Mouse (Mus musculus) cerebral cortex, adult 2 months (tissue): ENCODE results near the gene Ndufv3.

Experiments used
- WGBS: fragments of 180-500 bp; shearing (Covaris S2); methylation state at CpG from one replicate; pipeline ENCODE4 v1.1.7; 2018; 5-methylcytosine and 5-hydroxymethylcytosine counted together

The Ndufv3 gene

DNA sequence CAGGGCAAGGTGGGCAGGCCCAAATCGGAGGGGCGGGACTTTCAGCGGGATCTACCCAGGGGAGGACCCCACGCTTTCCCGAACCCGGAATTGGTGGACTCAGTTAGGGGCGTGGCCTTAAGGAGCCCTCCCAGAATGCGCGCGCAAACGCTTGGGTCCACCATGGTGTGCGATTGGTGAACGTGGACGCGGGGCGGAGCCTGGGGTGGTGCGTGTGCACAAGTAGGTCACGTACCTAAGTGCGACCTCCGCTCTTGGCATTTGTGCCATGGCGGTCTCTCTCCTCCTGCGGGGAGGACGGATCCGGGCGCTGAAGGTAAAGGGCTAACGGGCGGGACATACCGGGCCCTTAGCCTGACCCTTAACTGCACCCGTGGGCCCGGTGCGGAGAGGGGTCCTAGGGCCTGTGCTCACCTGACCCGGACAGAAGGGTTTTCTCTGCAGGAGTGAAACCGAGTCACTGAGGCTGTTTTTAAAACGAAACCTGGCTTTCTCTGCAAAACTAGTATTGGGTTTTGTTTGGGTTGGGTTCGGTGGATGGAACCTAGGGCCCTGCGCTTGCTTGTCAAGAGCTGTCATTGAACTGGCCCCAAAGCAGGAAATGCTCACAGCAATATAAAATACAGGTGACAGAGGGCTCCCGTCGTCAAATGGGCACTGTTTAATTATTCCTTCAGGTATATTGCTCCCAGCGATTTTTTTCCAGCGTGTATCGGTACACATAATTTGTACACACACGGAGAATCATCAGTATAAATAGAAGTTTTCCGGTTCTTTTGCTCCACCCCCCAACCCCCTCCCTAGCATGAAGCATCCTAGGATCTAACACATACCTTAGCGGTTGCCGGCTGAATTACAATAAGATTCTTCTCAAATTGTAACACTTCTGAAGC, at the start of gene Ndufv3, which contains the start of gene Wdr4:
Gene Ndufv3, plus strand, starts transcription at position 170 of the 893 bp plus-strand sequence.
Gene Wdr4, minus strand, starts transcription at position 35 of the 893 bp plus-strand sequence.
- under 1% methylated on average over 45 of the region's 45 CpGs for WGBS

DNA sequence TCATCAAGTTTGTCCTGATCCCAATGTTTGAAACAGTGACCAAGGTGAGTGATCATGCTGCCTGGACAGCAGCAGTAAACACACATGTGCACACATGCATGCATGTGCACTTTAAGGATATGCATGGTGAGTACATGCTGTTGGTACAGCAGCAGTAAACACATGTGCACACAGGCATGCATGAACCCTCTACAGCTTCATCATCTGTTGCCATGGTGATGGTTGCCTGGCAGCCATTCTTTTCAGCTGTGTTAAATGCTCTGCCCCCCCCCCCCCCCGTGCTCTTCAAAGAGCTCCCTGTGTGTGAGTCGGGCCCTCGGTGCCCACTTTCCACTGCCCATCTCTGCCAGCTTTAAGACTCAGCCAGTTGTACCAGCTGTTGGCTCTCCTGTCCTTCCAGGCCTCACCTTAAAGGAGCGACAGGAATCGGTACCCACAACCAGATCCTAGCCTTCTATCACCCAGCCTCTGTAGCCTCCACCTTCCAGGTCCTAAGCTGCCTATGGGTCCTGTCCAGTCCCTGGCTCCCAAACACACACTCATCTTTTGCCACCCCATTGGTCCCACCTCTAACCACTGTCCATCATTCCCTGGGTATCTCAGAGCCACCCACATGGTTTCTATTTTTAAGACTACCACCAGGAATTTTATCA, 49.0 kb upstream of the Ndufv3 start:
- WGBS: 37% methylated on average over 5 of the region's 5 CpGs

DNA sequence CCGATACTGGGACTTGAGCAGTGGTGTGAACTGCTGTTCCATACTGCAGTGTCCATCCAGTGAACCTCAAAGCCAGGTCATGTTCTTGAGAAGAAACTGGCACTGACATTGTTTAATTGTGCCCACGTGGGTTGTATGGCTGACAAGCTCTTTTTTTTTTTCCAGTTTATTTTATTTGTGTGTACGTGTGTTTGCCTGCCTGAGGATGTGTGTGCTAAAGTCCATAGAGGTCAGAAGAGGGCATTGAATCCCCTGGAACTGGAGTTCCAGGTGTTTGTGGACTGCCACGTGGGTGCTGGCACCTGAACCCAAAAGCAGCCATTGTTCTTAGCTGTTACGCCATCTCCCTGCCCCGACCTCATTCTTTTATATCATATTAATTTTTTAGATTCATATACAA, 45.5 kb upstream of the Ndufv3 start:
- WGBS: 84% methylated on average over 6 of the region's 6 CpGs

DNA sequence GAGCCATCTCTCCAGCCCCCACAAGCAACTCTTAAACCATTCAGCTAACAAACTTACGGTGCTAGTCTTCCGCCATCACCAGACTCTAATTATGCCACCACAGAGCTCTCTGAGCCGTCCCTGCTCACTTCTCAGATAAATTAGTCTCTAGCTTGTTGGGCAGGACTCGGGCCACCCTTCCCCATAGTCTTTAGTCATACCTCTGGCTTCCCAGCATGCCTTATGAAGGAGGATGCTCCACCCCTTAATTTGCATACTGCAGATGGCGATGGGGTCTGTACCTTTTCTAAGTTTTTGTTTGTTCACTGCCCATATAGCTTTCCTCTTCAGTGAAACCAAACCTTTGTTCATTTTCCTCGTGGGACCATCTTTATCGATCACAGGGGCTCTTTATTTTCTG, 41.3 kb upstream of the Ndufv3 start:
- 80% methylated on average over 7 of the region's 7 CpGs for WGBS

DNA sequence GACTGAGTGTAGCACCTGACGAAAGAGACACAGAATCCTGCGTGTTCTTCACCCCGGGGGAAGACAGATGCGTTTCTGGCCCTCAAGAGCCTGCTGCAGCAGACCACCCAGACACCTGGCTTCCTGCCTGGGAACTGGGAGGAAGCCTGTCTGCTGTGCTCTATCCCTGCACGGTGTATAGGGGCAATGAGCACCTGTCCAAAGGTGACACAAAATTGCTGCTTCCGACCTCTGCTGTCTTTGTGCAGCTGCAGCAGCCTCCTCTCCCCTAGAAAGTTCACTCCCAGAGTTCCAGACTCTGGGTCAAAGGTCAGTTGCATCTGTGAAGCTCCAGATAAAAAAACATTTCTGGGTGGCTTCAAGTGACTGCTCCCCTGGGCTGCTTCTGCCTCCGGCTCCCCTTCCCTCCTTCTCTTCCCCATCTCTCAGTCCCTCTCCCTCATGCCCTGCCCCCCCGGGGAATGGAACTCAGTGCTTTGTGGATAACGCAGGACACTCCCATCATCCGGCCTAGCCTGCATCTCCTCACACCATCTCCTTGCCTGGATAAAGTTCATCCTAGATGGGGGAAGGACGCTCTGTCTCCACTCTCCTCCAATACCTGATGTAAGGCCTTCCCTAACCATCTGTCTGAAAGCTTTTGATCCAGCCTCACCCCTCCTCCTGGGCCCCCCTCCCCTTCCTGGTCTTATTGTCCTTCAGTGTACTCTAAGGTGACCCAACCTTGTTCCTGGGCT, 40.6 kb upstream of the Ndufv3 start:
- 76% methylated on average over 11 of the region's 11 CpGs for WGBS

GRCm38 (mm10) chr17:31486616-31487198, 33.2 kb upstream of the Ndufv3 start:
- 62% methylated on average over 10 of the region's 10 CpGs for WGBS

DNA sequence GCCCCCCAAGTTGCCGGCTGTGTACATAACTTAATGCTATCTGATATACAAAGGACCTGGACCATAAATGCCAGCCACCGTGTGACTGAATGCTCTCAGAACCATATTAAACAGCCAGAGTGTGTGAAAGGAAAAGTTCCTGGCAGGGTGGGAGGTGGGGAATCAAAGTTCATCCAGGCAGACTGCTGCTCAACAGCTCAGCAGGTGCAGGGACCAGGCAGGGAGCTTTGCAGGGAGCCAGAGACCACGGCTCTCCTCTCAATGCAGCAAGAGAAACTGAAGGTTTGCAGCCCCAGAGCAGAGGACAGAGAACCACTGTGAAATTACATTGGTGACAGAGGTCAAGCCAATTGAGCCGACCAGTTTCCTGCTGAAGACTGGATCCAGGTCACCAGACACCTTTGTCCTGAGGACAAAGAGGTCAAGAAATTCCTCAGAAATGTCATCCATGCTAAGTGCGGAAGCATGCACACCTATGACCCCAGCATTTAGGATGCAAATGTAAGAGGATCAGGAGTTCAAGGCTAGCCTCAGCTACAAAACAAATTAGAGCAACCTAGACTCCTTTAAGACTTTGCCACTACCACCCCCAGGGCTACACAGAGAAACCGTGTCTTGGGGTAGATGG, 32.4 kb upstream of the Ndufv3 start:
- WGBS: 66% methylated on average over 6 of the region's 6 CpGs

DNA sequence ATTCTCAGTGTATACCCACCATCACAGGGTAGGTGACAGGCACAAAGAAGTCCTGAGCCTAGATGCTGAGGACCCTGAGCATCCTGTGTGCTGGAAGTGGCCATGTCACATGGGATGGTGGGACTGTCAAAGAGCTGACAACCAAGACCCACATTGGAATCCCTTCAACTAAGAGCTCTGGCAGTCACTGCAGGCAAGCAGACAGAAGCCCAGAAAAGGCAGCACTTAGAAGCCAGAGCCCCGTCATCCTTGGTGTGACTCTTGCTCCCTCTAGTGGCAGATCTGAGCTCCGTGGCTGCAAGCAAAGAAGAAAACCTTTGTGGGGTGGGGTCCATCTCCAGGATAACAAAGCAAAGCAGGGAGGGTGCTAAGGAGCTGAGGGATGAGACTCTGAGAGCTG, 27.5 kb upstream of the Ndufv3 start:
- 0% methylated on average over 2 of the region's 2 CpGs for WGBS

GRCm38 (mm10) chr17:31494989-31495388, 24.9 kb upstream of the Ndufv3 start:
- 100% methylated on average over 1 of the region's 1 CpGs for WGBS

- WGBS: 87% methylated on average over 6 of the region's 6 CpGs
Measured at GRCm38 (mm10) chr17:31497726-31498125, 22.2 kb upstream of the Ndufv3 start.

- WGBS: 96% methylated on average over 12 of the region's 12 CpGs
Measured at GRCm38 (mm10) chr17:31499725-31500124, 20.2 kb upstream of the Ndufv3 start.

GRCm38 (mm10) chr17:31500416-31500815, 19.5 kb upstream of the Ndufv3 start:
- WGBS: 93% methylated on average over 8 of the region's 8 CpGs

DNA sequence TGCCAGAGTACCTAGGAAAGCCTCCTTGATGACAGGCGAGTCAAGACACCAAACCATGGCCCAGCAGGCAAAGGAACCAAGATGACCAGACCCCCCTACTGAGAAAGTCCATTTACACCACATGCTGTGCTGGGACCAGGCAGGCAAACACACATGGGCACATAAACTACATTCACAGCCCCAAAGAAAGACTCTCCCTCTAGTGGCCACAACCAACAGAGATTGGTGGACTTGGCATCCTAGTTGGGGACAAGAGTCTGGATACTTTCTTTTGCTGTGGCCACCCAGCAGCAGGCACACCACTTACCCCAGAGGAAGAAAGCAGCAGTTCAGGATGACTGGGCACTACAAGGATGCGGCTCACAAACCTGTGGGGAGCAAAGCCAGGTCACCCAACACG, 19.0 kb upstream of the Ndufv3 start:
- 87% methylated on average over 3 of the region's 3 CpGs for WGBS

DNA sequence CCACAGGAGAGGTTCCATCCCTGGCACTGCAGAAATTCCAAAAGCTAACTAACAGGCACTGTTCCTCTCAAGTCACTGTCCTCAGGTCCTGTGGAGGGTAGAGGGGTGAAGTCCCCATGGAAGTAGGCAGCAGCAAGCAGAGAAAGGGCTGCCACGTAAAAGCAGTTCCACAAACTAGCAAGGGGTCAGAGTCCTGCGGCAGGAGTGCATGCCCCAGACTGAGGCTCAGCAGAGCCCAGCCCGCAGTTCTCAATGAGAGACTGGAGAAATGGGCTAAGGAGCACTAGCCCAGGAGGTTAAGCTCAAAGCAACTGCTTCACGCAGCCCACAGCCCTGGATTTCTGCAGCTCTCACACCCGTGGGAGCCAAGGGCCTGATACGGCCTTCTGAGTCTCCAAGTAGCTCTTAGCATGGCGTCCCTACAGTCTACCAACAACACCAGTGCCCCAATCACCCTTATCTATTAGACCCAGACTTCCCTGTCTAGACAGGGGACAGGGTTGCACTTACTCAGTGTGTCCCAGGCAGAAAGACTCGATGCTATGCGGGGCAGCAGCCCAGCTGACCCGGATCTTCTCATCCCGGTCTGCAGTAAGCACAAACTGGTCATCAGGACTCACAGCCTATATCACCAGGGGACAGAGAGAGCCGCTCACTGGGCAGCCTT, 17.5 kb upstream of the Ndufv3 start:
- WGBS: 95% methylated on average over 12 of the region's 12 CpGs

DNA sequence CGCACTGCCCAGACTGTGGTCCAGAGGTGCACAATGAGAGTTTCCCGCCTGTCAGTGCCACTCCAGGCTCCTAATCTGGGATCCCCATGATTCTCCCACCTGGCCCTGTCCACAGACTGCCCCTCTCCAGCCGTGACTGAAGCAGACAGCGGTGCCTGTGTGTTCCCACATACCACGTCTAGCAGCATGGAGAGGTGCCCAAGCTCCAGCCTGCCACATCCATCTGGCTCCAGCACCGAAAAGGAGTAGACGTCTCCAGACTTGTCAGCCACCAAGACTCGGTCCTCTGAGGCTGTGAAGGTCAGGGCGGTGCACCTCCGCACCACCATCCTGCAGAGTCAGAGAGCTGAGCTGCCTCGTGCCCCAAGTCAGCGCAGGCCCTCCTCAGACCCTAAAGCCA, 16.6 kb upstream of the Ndufv3 start:
- 73% methylated on average over 12 of the region's 12 CpGs for WGBS

- 57% methylated on average over 2 of the region's 2 CpGs for WGBS
Measured at GRCm38 (mm10) chr17:31503936-31504335, 16.0 kb upstream of the Ndufv3 start.

- WGBS: 79% methylated on average over 5 of the region's 5 CpGs
Measured at GRCm38 (mm10) chr17:31505013-31505412, 14.9 kb upstream of the Ndufv3 start.

- WGBS: 91% methylated on average over 7 of the region's 7 CpGs
Measured at GRCm38 (mm10) chr17:31506282-31506681, 13.6 kb upstream of the Ndufv3 start.

GRCm38 (mm10) chr17:31510944-31511343, 9.0 kb upstream of the Ndufv3 start:
- 96% methylated on average over 6 of the region's 6 CpGs for WGBS

DNA sequence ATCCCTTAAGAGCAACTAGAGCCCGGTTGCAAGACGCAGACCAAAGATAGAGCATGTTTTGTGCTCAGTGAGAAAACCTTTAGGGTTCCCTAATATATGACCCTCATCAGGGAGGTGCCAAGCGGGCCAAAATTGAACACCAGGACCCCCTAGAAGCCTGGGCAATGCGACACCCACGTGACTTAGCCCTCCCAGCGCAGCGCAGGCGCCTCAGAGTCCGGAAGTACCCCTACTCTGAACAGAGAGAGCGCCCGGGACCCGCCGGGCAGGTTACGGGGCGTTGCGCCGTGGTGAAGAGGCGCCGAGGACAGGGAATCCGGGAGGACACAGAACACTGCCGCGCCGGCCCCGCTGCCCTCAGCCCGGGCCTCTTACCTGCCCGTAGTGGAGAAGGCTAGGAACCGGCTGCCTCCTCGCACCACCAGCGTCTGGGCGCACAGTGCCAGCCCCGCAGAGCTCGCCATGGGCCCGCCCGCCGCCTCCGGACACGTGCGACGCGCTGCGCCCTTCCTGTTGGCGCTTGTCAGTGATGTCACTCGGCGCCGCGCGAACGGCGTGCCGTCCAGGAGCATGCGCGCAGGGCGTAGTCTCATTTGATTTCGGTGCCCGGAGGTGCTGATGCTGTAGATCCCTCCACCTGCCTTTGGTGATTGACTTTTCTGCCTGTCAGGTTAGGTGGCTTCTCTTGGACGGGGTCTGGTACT, 8.0 kb upstream of the Ndufv3 start:
- under 1% methylated on average over 56 of the region's 56 CpGs for WGBS
